Comparison of ENCODE assay signal across 15 mouse cellular contexts in the genomic region with DNA sequence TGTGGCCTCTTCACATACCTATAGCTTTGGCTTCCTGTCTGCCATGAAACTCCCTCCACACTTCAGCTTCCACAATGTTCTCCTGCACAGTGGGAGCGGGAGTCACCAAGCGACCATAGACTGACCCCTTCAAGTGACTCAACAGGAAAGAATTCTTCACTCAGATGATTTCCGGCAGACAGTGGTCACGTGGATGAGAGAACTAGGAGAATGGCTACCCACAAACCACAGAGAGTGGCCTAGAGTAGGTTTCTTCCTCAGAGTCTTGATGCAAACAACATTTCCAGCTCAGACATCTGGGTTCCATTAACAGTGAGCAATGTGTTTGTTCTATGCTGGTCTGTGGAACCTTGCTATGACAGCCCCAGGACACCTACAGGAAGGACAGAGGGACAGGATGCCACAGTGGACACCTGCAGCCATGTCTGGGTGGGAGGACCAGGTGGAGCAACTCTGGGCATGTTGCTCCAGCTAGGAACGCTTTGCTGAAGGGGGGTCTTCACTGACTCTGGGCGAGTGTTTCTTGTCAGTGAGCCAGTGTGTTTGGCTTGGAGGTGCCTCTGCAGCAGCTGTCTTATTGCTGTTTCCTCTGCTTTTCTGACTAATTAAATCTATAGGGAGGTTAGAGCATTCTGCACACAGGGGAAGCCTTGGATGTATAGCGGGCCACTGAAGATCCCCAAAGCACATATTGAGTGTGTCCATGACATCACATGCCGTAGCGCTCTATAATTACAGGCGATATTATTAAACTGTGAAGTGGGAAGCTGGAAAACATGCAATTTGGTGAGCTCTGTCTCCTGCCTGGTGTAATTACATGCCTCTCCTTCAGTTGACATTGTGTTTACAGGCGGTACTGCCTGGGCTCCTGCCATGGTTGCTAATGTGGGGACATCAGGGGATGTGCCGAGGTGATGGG. TPM values are rescaled to one million over a fixed set of nuclear protein-coding genes. Genes with fewer than 3 reads are reported as not detected.
A peak's percentile ranks its signal among the peaks of the same experiment; 100 is the strongest.
DNase-seq lines count a peak whose midpoint lies in the region; ATAC-seq and TF ChIP-seq lines count a peak whose summit lies in the region.
"Had no signal": no experiment of that assay in that cellular context is flagged by ENCODE, and none has a peak within 500 bp of the region (broad histone marks: within the 10 kb centered on the region; RNA-seq: fewer than 3 reads in every experiment).

No protein-coding gene starts in this region.

- no peaks in the 10 kb centered on the region for H3K4me1 ChIP-seq in midbrain, embryonic 13.5 days (replicated peaks)
- H3K4me1 ChIP-seq in midbrain, embryonic 10.5 days, result peaks cover 5% of the 10 kb centered on the region
- peaks cover 7% of the 10 kb centered on the region; the same call in 1 of the 2 replicates for H3K4me1 ChIP-seq in embryonic fibroblast, embryonic 13.5 days (ENCODE audit: control insufficient read depth, insufficient read depth, low read length)
- peaks cover 32% of the 10 kb centered on the region for H3K4me1 ChIP-seq in olfactory bulb, adult 2 months (ENCODE audit: control insufficient read depth, insufficient read depth, low read length)
- H3K4me1 ChIP-seq: heart, embryonic 10.5 days; midbrain, embryonic 12.5 days had no signal

- H3K27me3 ChIP-seq in midbrain, embryonic 13.5 days, result no peaks in the 10 kb centered on the region
- H3K27me3 ChIP-seq in midbrain, embryonic 10.5 days (ENCODE audit: low read depth, poor library complexity, severe bottlenecking), result no peaks in the 10 kb centered on the region
- no peaks in the 10 kb centered on the region for H3K27me3 ChIP-seq in Patski
- H3K27me3 ChIP-seq: midbrain, embryonic 12.5 days had no signal

- CTCF ChIA-PET in Patski (lab: Charles Lee), result interaction anchor here (1.1 kb wide), 1 partner anchor 12 kb away, joined by 4 read pairs; no protein-coding TSS in a partner anchor

- POLR2A ChIA-PET in Patski (lab: Charles Lee), result interaction anchor here (0.5 kb wide), 1 partner anchor 148 kb away, joined by 4 read pairs; no protein-coding TSS in a partner anchor

- no peaks in the 10 kb centered on the region for H3K9me3 ChIP-seq in midbrain, embryonic 13.5 days
- H3K9me3 ChIP-seq in midbrain, embryonic 10.5 days (replicated peaks), result no peaks in the 10 kb centered on the region
- H3K9me3 ChIP-seq: heart, embryonic 10.5 days; midbrain, embryonic 12.5 days had no signal

- TF ChIP-seq POLR2A in embryonic fibroblast, embryonic 13.5 days (IDR thresholded peaks at IDR 0.05; ENCODE audit: low read depth, low read length), result no peak
- TF ChIP-seq POLR2A in olfactory bulb, adult 2 months (IDR thresholded peaks at IDR 0.05; ENCODE audit: insufficient read depth, low read depth, low read length), result no peak

- in situ Hi-C loops in Patski (cut with MboI; ENCODE audit: low pct_unique_long_range_greater_than_20kb), result no loop called here

- no peak overlapping the region for H3K4me2 ChIP-seq in midbrain, embryonic 13.5 days (replicated peaks)
- H3K4me2 ChIP-seq: midbrain, embryonic 12.5 days had no signal

- no peaks in the 10 kb centered on the region for H3K36me3 ChIP-seq in midbrain, embryonic 13.5 days
- H3K36me3 ChIP-seq in midbrain, embryonic 10.5 days, result no peaks in the 10 kb centered on the region
- H3K36me3 ChIP-seq: heart, embryonic 10.5 days; midbrain, embryonic 12.5 days had no signal

- H3K4me3 ChIP-seq in midbrain, embryonic 13.5 days (replicated peaks), result no peak overlapping the region
- H3K4me3 ChIP-seq in midbrain, embryonic 10.5 days, result no peak overlapping the region
- no peak overlapping the region for H3K4me3 ChIP-seq in embryonic fibroblast, embryonic 13.5 days (ENCODE audit: insufficient read depth, low read length)
- no peak overlapping the region for H3K4me3 ChIP-seq in olfactory bulb, adult 2 months (ENCODE audit: insufficient read depth, low read depth, low read length)
- H3K4me3 ChIP-seq: heart, embryonic 10.5 days; midbrain, embryonic 12.5 days had no signal

- no peak overlapping the region for H3K9ac ChIP-seq in midbrain, embryonic 13.5 days (replicated peaks)
- H3K9ac ChIP-seq: midbrain, embryonic 12.5 days had no signal

- no peak overlapping the region; the same call in 1 of the 2 replicates for H3K27ac ChIP-seq in midbrain, embryonic 13.5 days
- no peak overlapping the region for H3K27ac ChIP-seq in midbrain, embryonic 10.5 days (replicated peaks)
- peak overlapping the region; percentile 56 for H3K27ac ChIP-seq in embryonic fibroblast, embryonic 13.5 days (ENCODE audit: insufficient read depth, low read length)
- peak overlapping the region; percentile 90 for H3K27ac ChIP-seq in olfactory bulb, adult 2 months (ENCODE audit: insufficient read depth, low read depth, low read length)
- H3K27ac ChIP-seq: heart, embryonic 10.5 days; midbrain, embryonic 12.5 days had no signal

- TF ChIP-seq CTCF in Patski (IDR thresholded peaks at IDR 0.05), result no peak
- no peak for TF ChIP-seq CTCF in embryonic fibroblast, embryonic 13.5 days (IDR thresholded peaks at IDR 0.05; ENCODE audit: borderline replicate concordance, insufficient read depth, low read length)
- TF ChIP-seq CTCF in olfactory bulb, adult 2 months (IDR thresholded peaks at IDR 0.05; ENCODE audit: insufficient read depth, low read depth, low read length), result no peak

- no peak for DNase-seq in midbrain, embryonic 10.5 days (ENCODE audit: low spot score)
- DNase-seq in Patski (ENCODE audit: low read depth, low spot score), result no peak
- no peak for DNase-seq in embryo, embryonic 11 days
- no peak for DNase-seq in retina, postnatal 1 day
- DNase-seq: cerebellum, adult 2 months; heart, postnatal 36 days; kidney, adult 18-20 months; kidney, postnatal 36 days; right cerebral cortex, postnatal 4 days had no signal

- 83% methylated on average over 12 of the region's 12 CpGs for WGBS in midbrain, embryonic 13.5 days
- 84% methylated on average over 12 of the region's 12 CpGs for WGBS in midbrain, embryonic 10.5 days
- 43% methylated on average over 12 of the region's 12 CpGs for WGBS in olfactory bulb, adult 2 months

- 0 out of 2 replicates have a peak, but pooled peaks have one; percentile 48 for ATAC-seq in midbrain, embryonic 13.5 days
- peak; percentile 47 for ATAC-seq in Patski
- ATAC-seq: lung, postnatal 0 days had no signal

RNA-seq across cellular contexts. Expression of a gene that starts 31.1 kb away (rescaled TPM):
- polyA plus RNA-seq in midbrain, embryonic 13.5 days (2015; fragmentation: Nextera tagmentation; extraction: Ambion mirVana), result 16.2 and 17.0 TPM in 2 replicates
- 0.96 and 2.0 TPM in 2 replicates for polyA plus RNA-seq in midbrain, embryonic 10.5 days (2016; fragmentation: Nextera tagmentation; extraction: Ambion mirVana)
- 4.4 TPM for polyA plus RNA-seq in Patski (2021)
- polyA plus RNA-seq in embryonic fibroblast, embryonic 13.5 days (2011; ENCODE audit: insufficient read length, low read depth, missing spikeins), result 1.0 and 1.7 TPM in 2 replicates
- not detected in 2 replicates for polyA plus RNA-seq in olfactory bulb, adult 2 months (2012; ENCODE audit: insufficient read depth, insufficient read length, low replicate concordance, missing spikeins)

RNA-seq across cellular contexts. Expression of a gene that starts 31.4 kb away (rescaled TPM):
- 175 and 177 TPM in 2 replicates for polyA plus RNA-seq in midbrain, embryonic 13.5 days (2015; fragmentation: Nextera tagmentation; extraction: Ambion mirVana)
- polyA plus RNA-seq in midbrain, embryonic 10.5 days (2016; fragmentation: Nextera tagmentation; extraction: Ambion mirVana), result 190 and 205 TPM in 2 replicates
- 70.3 TPM for polyA plus RNA-seq in Patski (2021)
- 63.2 and 70.4 TPM in 2 replicates for polyA plus RNA-seq in embryonic fibroblast, embryonic 13.5 days (2011; ENCODE audit: insufficient read length, low read depth, missing spikeins)
- not detected in 2 replicates for polyA plus RNA-seq in olfactory bulb, adult 2 months (2012; ENCODE audit: insufficient read depth, insufficient read length, low replicate concordance, missing spikeins)

Comparison
In these comparisons a context has a peak if more than half of its experiments do, and no peak if none do; other contexts are left out.
1. H3K27ac ChIP-seq: peak in embryonic fibroblast, embryonic 13.5 days (single experiment) and olfactory bulb, adult 2 months (single experiment); none in midbrain, embryonic 13.5 days (single experiment) and midbrain, embryonic 10.5 days (single experiment).
2. RNA of a gene that starts 31.4 kb away (polyA plus RNA-seq): 190 to 205 TPM in midbrain, embryonic 10.5 days, 175 to 177 TPM in midbrain, embryonic 13.5 days, 70.3 TPM in Patski (single experiment) and 63.2 to 70.4 TPM in embryonic fibroblast, embryonic 13.5 days; not detected in olfactory bulb, adult 2 months; every median in the first group is over 10 times any median in the second.